Mouse (Mus musculus) intestine, postnatal 0 days (tissue): ENCODE data around the gene Robo1. TPM values are rescaled to one million over a fixed set of nuclear protein-coding genes. Genes with fewer than 3 reads are reported as not detected.

Experiments used
- ATAC-seq: fragments of 200-750 bp; cut with Nextera tagmentation; 2 replicates; pipeline ENCODE4 v1.8.0; 2017; ENCODE audit warnings: mild to moderate bottlenecking, moderate TSS enrichment, moderate library complexity
- H3K27ac ChIP-seq: fragments of 300-500 bp; sonication (generic); 2 replicates; pipeline ENCODE4 v1.5.1; 2014; ENCODE audit warnings: mild to moderate bottlenecking, low read depth, low read length, moderate library complexity
- H3K27me3 ChIP-seq: fragments of 300-500 bp; sonication (generic); replicated peaks from 2 replicates; pipeline ENCODE4 v1.6.1; 2014; ENCODE audit warnings: low read length, mixed read lengths; ENCODE audit not compliant: control insufficient read depth, insufficient read depth
- H3K36me3 ChIP-seq: fragments of 300-500 bp; sonication (generic); 2 replicates; pipeline ENCODE4 v1.6.1; 2014; ENCODE audit warnings: mild to moderate bottlenecking, moderate library complexity; ENCODE audit not compliant: control insufficient read depth, insufficient read depth
- H3K4me1 ChIP-seq: fragments of 300-500 bp; sonication (generic); replicated peaks from 2 replicates; pipeline ENCODE4 v1.6.1; 2014; ENCODE audit warnings: antibody characterized with exemption, low read length, mixed read lengths; ENCODE audit not compliant: control insufficient read depth, insufficient read depth
- H3K4me2 ChIP-seq: fragments of 300-500 bp; sonication (generic); replicated peaks from 2 replicates; pipeline ENCODE4 v1.6.1; 2014; ENCODE audit warnings: low read depth, mild to moderate bottlenecking, moderate library complexity
- H3K4me3 ChIP-seq: fragments of 300-500 bp; sonication (generic); 2 replicates; pipeline ENCODE4 v1.5.1; 2014; ENCODE audit warnings: low read depth, low read length
- H3K9ac ChIP-seq: fragments of 300-500 bp; sonication (generic); 2 replicates; pipeline ENCODE4 v1.6.1; 2014; ENCODE audit warnings: mild to moderate bottlenecking, low read depth, low read length
- H3K9me3 ChIP-seq: fragments of 300-500 bp; sonication (generic); 2 replicates; pipeline ENCODE4 v1.6.1; 2016; ENCODE audit warnings: mixed run types; ENCODE audit not compliant: control insufficient read depth
- CTCF ChIP-seq: sonication (generic); IDR thresholded peaks from 2 replicates; pipeline ENCODE4 v1.5.1; 2016; ENCODE audit warnings: low read depth, mild to moderate bottlenecking, control low read depth, antibody characterized with exemption, moderate library complexity
- WGBS: fragments of 180-500 bp; shearing (Covaris S2); extraction: QIAGEN DNeasy Blood & Tissue Kit; methylation state at CpG from one replicate; pipeline ENCODE4 v1.1.7; 2014; 5-methylcytosine and 5-hydroxymethylcytosine counted together
- polyA plus RNA-seq: library from polyadenylated mRNA; unstranded; fragments of >200 nt; fragmentation: Nextera tagmentation; extraction: Ambion mirVana; gene quantifications from 2 replicates; pipeline ENCODE4 v1.2.1, GENCODE M21; 2015

Robo1 gene
- polyA plus RNA-seq, 1 experiment from 2014 or later: 2.7 TPM

DNA sequence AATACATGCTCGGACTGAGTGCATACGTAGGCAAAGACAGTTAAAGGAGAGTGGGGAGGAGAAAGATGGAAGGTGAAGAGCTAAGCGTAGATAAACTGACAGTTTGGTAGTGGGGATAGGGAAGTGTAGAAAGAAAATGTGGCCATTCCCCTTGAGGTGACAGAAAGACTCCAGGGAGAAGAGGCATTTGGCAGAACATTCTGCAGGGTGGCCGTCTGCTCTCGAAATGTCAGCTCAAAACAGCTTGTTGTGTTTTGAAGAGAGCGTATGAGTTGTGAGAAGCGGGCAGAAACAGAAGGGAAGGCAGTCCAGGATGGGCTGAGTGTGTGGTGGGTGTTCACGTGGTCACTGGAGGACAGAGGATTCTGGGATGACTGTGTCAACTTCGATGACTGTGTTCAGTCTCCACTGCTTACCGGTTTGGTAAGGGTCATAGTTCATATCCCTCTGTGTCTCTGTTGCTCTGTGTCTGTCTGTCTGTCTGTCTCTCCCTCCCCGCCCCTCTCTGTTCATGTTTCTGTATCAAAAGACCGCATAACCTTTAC lies 490.4 kb downstream of the Robo1 start:
- H3K27ac ChIP-seq: no peak overlapping the region
- H3K36me3 ChIP-seq: no peaks in the 10 kb centered on the region
- WGBS: 86% methylated on average over 12 of the region's 12 CpGs
- TF ChIP-seq CTCF: no peak
- H3K4me2 ChIP-seq: no peak overlapping the region
- no peak for ATAC-seq
- H3K27me3 ChIP-seq: no peaks in the 10 kb centered on the region
- H3K4me1 ChIP-seq: no peaks in the 10 kb centered on the region
- no peaks in the 10 kb centered on the region for H3K9me3 ChIP-seq
- no peak overlapping the region for H3K4me3 ChIP-seq
- H3K9ac ChIP-seq: no peak overlapping the region

DNA sequence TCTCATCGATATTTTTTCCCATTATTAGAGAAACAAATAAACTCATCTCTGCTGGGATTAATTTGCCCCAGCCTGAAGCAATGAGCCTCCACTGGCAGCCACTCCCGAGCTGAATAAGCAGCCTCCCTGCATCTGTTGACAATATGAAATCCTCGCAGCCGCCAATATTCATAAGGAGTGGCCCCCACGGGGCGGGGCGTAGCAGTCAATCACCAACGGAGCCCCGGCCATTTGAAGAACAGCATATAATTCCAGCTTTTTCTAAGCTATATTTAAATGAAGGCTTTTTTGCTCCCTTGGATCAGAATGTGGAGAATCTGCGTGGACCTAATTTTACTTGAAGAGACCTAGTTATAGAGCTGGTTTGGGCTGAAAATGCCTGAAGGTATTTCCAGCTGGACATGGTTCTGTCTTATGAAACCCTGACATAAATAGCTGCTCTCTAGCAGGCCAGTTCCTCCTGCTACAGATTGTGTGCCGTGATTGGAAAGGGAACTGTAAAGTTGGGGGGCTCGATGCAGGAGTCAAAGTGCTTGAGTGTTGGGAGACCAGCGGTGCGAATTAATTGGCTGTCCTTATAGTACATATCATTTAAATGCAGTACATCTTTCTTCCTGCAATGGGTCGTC lies 492.1 kb downstream of the Robo1 start:
- no peak overlapping the region for H3K4me2 ChIP-seq
- no peaks in the 10 kb centered on the region for H3K36me3 ChIP-seq
- H3K9me3 ChIP-seq: no peaks in the 10 kb centered on the region
- ATAC-seq: no peak
- H3K4me3 ChIP-seq: no peak overlapping the region
- TF ChIP-seq CTCF: no peak
- H3K4me1 ChIP-seq: no peaks in the 10 kb centered on the region
- WGBS: 74% methylated on average over 15 of the region's 15 CpGs
- H3K27ac ChIP-seq: no peak overlapping the region
- no peaks in the 10 kb centered on the region for H3K27me3 ChIP-seq
- H3K9ac ChIP-seq: no peak overlapping the region

DNA sequence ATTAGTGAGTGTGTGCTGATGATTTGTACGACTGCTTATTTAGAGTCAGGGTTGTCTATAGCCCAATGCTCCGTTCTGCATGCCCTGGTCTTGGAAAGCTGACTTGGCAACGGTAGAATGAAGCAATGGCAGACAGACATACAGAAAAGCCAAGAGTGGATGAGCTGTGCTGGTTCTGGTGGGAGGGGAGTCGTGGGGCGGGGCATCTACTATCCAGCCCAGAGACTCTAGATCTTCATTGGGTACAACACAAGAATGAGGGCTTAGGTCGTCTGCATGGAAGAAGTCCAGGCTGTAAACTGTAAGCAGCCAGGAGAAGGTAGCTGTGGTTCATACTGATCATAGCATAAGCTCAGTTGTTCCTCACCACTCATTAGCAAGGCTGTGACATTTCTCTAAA lies 492.7 kb downstream of the Robo1 start:
- TF ChIP-seq CTCF: no peak
- Histone ChIP-seq H3K36me3 (no peaks in the 10 kb centered on the region), H3K27me3 (no peaks in the 10 kb centered on the region), H3K4me3 (no peak overlapping the region), H3K9me3 (no peaks in the 10 kb centered on the region), H3K4me1 (no peaks in the 10 kb centered on the region), H3K4me2 (no peak overlapping the region), H3K9ac (no peak overlapping the region), H3K27ac (no peak overlapping the region)
- ATAC-seq: no peak
- WGBS: 91% methylated on average over 6 of the region's 6 CpGs

DNA sequence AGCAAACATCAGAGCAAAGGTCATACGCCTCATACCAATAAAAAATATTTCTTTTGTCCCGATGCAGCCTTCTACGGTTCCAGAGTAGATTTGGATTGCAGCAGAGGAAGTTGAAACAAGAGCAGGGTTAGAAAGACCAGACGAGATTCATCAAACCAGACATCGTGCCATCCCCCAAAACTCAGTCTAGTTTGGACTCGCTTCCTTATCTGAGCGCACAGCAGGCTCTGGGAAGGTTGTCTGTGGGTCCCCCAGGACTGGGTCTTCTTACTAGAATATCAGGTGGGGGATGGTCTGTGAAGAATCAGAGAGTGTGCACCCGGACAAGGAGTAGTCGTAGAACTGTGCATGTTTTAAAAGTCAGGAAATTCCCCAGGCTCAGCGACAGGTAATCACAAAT lies 500.2 kb downstream of the Robo1 start:
- H3K4me2 ChIP-seq: peak overlapping the region; percentile 52
- 37% methylated on average over 10 of the region's 10 CpGs for WGBS
- H3K4me3 ChIP-seq: peak overlapping the region; percentile 20
- H3K36me3 ChIP-seq: no peaks in the 10 kb centered on the region
- TF ChIP-seq CTCF: no peak
- no peak overlapping the region for H3K27ac ChIP-seq
- H3K9me3 ChIP-seq: no peaks in the 10 kb centered on the region
- H3K4me1 ChIP-seq: no peaks in the 10 kb centered on the region
- no peak for ATAC-seq
- H3K27me3 ChIP-seq: no peaks in the 10 kb centered on the region
- no peak overlapping the region for H3K9ac ChIP-seq

DNA sequence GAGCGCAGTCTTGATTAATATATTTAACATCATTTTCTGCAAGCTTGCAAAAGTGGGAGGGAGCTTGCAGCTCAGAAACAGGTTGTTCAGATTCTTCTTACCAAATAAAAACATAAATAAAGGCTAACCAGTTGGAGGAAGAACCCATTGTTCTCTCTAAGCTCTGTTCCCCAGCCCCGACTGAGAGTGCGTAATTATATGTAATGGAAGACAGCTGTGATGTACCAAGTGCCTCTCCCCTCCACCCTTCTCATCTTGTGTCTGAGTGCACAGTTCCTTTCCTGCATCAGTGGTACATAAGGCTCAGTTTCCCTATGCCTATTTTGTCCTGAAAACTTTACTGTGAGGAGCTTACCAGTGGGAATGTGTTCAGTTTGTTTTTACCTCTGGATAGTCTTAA lies 502.8 kb downstream of the Robo1 start:
- WGBS: 65% methylated on average over 3 of the region's 3 CpGs
- TF ChIP-seq CTCF: no peak

DNA sequence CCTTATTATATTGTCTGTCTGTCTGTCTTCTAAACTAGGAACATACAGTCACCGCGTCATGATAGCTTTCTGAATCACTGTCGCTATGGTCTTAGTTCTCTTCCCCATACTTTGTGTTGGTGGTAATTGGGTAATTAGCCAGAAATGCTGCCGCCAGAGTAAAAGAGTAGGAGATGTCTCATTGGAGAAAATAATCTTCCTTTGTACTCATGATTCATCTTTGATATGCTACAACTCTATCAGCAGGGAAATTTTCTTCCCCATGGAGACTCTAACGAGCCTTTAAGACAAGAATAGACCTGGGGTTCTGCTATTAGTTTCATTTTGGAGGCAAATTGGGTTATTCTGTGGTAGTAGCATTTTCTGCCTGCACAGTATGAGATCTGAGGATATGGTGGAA lies 503.4 kb downstream of the Robo1 start:
- no peak overlapping the region for H3K27ac ChIP-seq
- no peaks in the 10 kb centered on the region for H3K27me3 ChIP-seq
- ATAC-seq: no peak
- H3K4me2 ChIP-seq: no peak overlapping the region
- H3K4me3 ChIP-seq: no peak overlapping the region
- no peaks in the 10 kb centered on the region for H3K36me3 ChIP-seq
- 88% methylated on average over 5 of the region's 5 CpGs for WGBS
- H3K9ac ChIP-seq: no peak overlapping the region
- no peaks in the 10 kb centered on the region for H3K4me1 ChIP-seq
- H3K9me3 ChIP-seq: no peaks in the 10 kb centered on the region
- TF ChIP-seq CTCF: no peak

More for the DNA sequence above, 502.8 kb downstream of the Robo1 start:
- Histone ChIP-seq H3K4me3 (no peak overlapping the region), H3K9me3 (no peaks in the 10 kb centered on the region), H3K36me3 (no peaks in the 10 kb centered on the region), H3K4me1 (no peaks in the 10 kb centered on the region), H3K27ac (no peak overlapping the region), H3K4me2 (no peak overlapping the region), H3K9ac (no peak overlapping the region), H3K27me3 (no peaks in the 10 kb centered on the region)
- no peak for ATAC-seq
